Mouse (Mus musculus) embryonic fibroblast, embryonic 13.5 days (primary cell): ENCODE results near the gene Osbp. TPM values are rescaled to one million over a fixed set of nuclear protein-coding genes. Genes with fewer than 3 reads are reported as not detected.

Source experiments
- H3K27ac ChIP-seq: 2 replicates; pipeline ENCODE4 v1.5.1; 2012; ENCODE audit warnings: low read length, control low read depth, inconsistent platforms; ENCODE audit not compliant: insufficient read depth
- H3K4me1 ChIP-seq: 2 replicates; pipeline ENCODE4 v1.6.1; 2011; ENCODE audit warnings: low read length; ENCODE audit not compliant: control insufficient read depth, insufficient read depth
- H3K4me3 ChIP-seq: 2 replicates; pipeline ENCODE4 v1.5.1; 2011; ENCODE audit warnings: mild to moderate bottlenecking, control low read depth, low read length; ENCODE audit not compliant: insufficient read depth
- CTCF ChIP-seq: IDR thresholded peaks from 2 replicates; pipeline ENCODE4 v1.5.1; 2011; ENCODE audit warnings: mild to moderate bottlenecking, control low read depth, low read length, moderate library complexity, borderline replicate concordance; ENCODE audit not compliant: insufficient read depth
- POLR2A ChIP-seq: IDR thresholded peaks from 2 replicates; pipeline ENCODE4 v1.6.1; 2011; ENCODE audit warnings: low read depth, mild to moderate bottlenecking, control low read depth, low read length, moderate library complexity
- polyA plus RNA-seq: library from polyadenylated mRNA; stranded (reverse); fragments of >200 nt; gene quantifications from 2 replicates; pipeline ENCODE4 v1.2.4, GENCODE M21; 2011; ENCODE audit warnings: low read depth; ENCODE audit not compliant: missing spikeins, insufficient read length

The Osbp gene
- polyA plus RNA-seq, 1 experiment: 54.4 TPM

GRCm38 (mm10) chr19:11987841-11988240 is 22.1 kb downstream of the Osbp start:
- H3K4me3 ChIP-seq: no peak overlapping the region
- no peak overlapping the region for H3K27ac ChIP-seq
- no peak for TF ChIP-seq POLR2A
- TF ChIP-seq CTCF: no peak
- no peaks in the 10 kb centered on the region for H3K4me1 ChIP-seq

- H3K4me1 ChIP-seq: no peaks in the 10 kb centered on the region
- no peak for TF ChIP-seq CTCF
- no peak for TF ChIP-seq POLR2A
- H3K4me3 ChIP-seq: no peak overlapping the region
- H3K27ac ChIP-seq: no peak overlapping the region
These were observed 23.6 kb downstream of the Osbp start for GRCm38 (mm10) chr19:11989334-11989733.

- Histone ChIP-seq H3K4me3 (no peak overlapping the region), H3K4me1 (no peaks in the 10 kb centered on the region), H3K27ac (no peak overlapping the region)
- no peak for TF ChIP-seq POLR2A
- TF ChIP-seq CTCF: no peak
These were observed 26.3 kb downstream of the Osbp start for GRCm38 (mm10) chr19:11992034-11992433.

- Histone ChIP-seq H3K27ac (no peak overlapping the region), H3K4me3 (no peak overlapping the region), H3K4me1 (no peaks in the 10 kb centered on the region)
- TF ChIP-seq CTCF (no peak), POLR2A (no peak)
These were observed 26.8 kb downstream of the Osbp start for GRCm38 (mm10) chr19:11992441-11993029.

DNA sequence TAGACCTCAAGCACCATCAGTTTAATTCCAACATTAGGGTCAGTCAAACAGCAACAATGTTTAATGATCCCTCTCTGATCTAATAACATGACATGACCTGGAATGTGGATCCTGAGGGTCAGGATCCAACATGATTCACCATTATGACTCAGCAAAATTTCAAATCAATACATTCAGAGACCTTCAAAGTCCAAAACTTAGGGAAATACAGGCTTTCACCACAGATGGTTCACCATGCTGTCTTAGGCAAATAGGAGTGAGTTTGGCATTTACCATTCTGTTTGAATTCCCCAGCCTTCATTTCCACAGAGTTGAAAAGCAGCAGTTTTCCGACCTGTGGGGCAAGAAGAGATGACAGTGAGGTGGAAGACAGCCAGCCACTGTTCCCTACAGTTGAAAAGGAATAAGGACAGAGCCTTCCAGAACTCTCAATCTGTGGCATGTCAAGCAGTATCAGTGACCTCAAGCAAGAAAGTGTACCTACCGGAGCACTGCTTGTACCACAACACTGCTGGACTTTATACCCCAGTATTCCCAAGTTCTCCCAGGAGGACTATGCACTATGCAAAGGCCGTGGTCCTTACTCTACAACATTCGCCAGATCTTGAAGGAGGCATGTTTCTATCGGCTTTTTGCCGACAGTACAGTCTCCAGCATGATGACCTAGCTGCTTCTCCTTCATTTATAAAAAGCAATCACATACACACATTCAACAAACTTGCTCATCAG is 29.1 kb downstream of the Osbp start:
- TF ChIP-seq POLR2A: no peak
- no peak for TF ChIP-seq CTCF
- Histone ChIP-seq H3K4me3 (no peak overlapping the region), H3K27ac (no peak overlapping the region), H3K4me1 (no peaks in the 10 kb centered on the region)

DNA sequence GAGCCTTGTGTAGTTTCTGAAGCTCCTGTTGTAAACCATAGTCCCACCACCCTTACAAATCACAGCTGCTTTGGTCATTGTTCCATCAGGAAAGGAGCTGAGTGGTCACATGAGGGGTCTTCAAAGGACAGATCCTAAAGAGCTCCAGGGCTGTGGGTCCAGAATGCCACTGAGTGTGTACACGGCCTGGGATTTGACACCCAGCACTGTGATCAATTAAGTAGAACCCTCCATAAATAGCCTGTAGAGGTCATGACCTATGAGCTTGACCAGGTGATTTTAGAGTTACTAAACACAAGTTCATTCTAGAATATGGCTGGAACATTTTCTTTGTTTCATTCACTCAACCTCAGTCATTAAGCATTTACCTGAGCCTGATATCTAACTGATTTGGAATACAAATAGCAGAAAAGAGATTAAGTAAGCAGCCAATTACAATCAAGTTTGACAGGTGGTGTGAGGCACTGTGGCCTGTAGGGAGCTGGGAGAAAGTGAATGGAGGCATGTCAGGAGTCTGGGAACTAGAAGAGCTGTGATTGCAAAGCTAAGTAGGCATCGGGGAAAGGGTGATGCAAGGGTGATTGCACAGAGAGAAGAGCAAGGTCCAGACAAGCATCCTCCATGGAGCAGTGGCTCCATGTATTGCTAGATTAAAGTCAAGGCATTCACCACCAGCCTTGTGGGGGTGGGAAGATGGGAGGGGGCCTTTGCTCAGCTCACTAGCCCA is 30.1 kb downstream of the Osbp start:
- TF ChIP-seq CTCF: no peak
- no peak for TF ChIP-seq POLR2A
- H3K4me1 ChIP-seq: no peaks in the 10 kb centered on the region
- no peak overlapping the region for H3K27ac ChIP-seq
- no peak overlapping the region for H3K4me3 ChIP-seq

DNA sequence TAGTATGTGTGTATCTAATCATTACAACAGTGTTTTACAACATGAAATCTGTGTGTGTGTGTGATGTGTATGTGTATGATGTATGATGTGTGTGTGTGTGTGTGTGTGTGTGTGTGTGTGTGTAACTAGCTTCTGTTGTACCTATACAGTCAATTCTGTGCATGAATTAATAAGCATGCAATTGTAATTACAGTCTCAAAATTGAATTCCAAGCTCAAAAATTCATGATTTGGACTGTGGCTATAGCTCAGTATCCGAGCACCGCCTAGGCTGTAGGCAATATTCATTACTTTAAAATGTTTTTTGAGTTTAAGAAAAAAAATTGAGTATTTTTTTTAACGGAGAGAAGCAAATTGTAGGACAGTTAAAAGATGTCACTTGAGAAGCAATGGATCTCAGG is 35.9 kb downstream of the Osbp start:
- Histone ChIP-seq H3K4me3 (no peak overlapping the region), H3K4me1 (peaks cover 9% of the 10 kb centered on the region), H3K27ac (no peak overlapping the region)
- TF ChIP-seq CTCF (no peak), POLR2A (no peak)

- Histone ChIP-seq H3K27ac (no peak overlapping the region), H3K4me3 (0 out of 2 replicates have a peak overlapping the region, but pooled peaks have one; percentile 5), H3K4me1 (peaks cover 13% of the 10 kb centered on the region)
- no peak for TF ChIP-seq CTCF
- no peak for TF ChIP-seq POLR2A
These were observed 36.4 kb downstream of the Osbp start for GRCm38 (mm10) chr19:12002125-12002524.

- peaks cover 13% of the 10 kb centered on the region for H3K4me1 ChIP-seq
- H3K27ac ChIP-seq: no peak overlapping the region
- 0 out of 2 replicates have a peak overlapping the region, but pooled peaks have one; percentile 5 for H3K4me3 ChIP-seq
- TF ChIP-seq POLR2A (no peak), CTCF (no peak)
These were observed 37.0 kb downstream of the Osbp start for GRCm38 (mm10) chr19:12002791-12003190.

DNA sequence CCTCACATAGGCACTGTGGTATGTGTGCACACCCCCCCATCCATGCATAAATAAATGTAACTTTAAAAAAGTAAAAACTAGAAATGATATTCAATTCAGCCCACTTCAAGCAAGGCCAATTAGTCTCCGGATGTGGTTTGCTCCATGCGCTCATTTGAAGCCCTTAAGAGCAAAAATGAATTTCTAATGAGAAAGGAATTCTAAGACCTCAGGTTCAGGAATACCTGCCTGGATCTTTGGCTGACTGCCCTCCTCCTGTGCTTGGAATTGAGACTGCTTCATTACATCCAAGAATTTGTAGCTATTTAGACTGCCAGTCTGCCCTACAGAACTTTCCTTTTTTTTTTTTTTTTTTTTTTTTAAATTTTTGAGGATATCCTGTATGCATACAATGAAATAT is 37.8 kb downstream of the Osbp start:
- H3K4me3 ChIP-seq: no peak overlapping the region
- peaks cover 13% of the 10 kb centered on the region for H3K4me1 ChIP-seq
- H3K27ac ChIP-seq: no peak overlapping the region
- TF ChIP-seq CTCF: no peak
- no peak for TF ChIP-seq POLR2A
